Mouse (Mus musculus) hindbrain, embryonic 16.5 days (tissue): ENCODE results near the gene Itgb6. TPM values are rescaled to one million over a fixed set of nuclear protein-coding genes. Genes with fewer than 3 reads are reported as not detected.

Experiments used
- ATAC-seq: fragments of 200-750 bp; cut with Nextera tagmentation; 2 replicates; pipeline ENCODE4 v1.8.0; 2017; ENCODE audit warnings: moderate TSS enrichment, moderate library complexity
- H3K27ac ChIP-seq: fragments of 300-500 bp; sonication (generic); 2 replicates; pipeline ENCODE4 v1.5.1; 2014; ENCODE audit warnings: low read depth, mild to moderate bottlenecking, control low read depth, low read length, moderate library complexity
- H3K27me3 ChIP-seq: fragments of 300-500 bp; sonication (generic); replicated peaks from 2 replicates; pipeline ENCODE4 v1.6.1; 2014; ENCODE audit warnings: low read length; ENCODE audit not compliant: control insufficient read depth, insufficient read depth
- H3K36me3 ChIP-seq: fragments of 300-500 bp; sonication (generic); 2 replicates; pipeline ENCODE4 v1.6.1; 2014; ENCODE audit warnings: mild to moderate bottlenecking, low read length, moderate library complexity, mixed read lengths; ENCODE audit not compliant: control insufficient read depth, insufficient read depth
- H3K4me1 ChIP-seq: fragments of 300-500 bp; sonication (generic); 2 replicates; pipeline ENCODE4 v1.6.1; 2014; ENCODE audit warnings: low read depth, low read length; ENCODE audit not compliant: control insufficient read depth, insufficient read depth
- H3K4me2 ChIP-seq: fragments of 300-500 bp; sonication (generic); 2 replicates; pipeline ENCODE4 v1.6.1; 2014; ENCODE audit warnings: mild to moderate bottlenecking, low read length, control low read depth, moderate library complexity
- H3K4me3 ChIP-seq: fragments of 300-500 bp; sonication (generic); 2 replicates; pipeline ENCODE4 v1.5.1; 2014; ENCODE audit warnings: mild to moderate bottlenecking, low read length, control low read depth, moderate library complexity
- H3K9ac ChIP-seq: fragments of 300-500 bp; sonication (generic); 2 replicates; pipeline ENCODE4 v1.6.1; 2014; ENCODE audit warnings: low read depth, mild to moderate bottlenecking, control low read depth, low read length, moderate library complexity
- H3K9me3 ChIP-seq: fragments of 300-500 bp; sonication (generic); 2 replicates; pipeline ENCODE4 v1.6.1; 2014; ENCODE audit warnings: mild to moderate bottlenecking, low read length, moderate library complexity; ENCODE audit not compliant: control insufficient read depth
- WGBS: fragments of 180-500 bp; shearing (Covaris S2); extraction: QIAGEN DNeasy Blood & Tissue Kit; methylation state at CpG from one replicate; pipeline ENCODE4 v1.1.7; 2014; 5-methylcytosine and 5-hydroxymethylcytosine counted together
- polyA plus RNA-seq: library from polyadenylated mRNA; unstranded; fragments of >200 nt; fragmentation: Nextera tagmentation; extraction: Ambion mirVana; gene quantifications from 2 replicates; pipeline ENCODE4 v1.2.1, GENCODE M21; 2015

The Itgb6 gene
- polyA plus RNA-seq, 1 experiment from 2014 or later: 0.14 TPM

- H3K9me3 ChIP-seq: no peaks in the 10 kb centered on the region
- no peaks in the 10 kb centered on the region; the same call in 1 of the 2 replicates for H3K4me1 ChIP-seq
- WGBS: 71% methylated on average over 8 of the region's 8 CpGs
- no peaks in the 10 kb centered on the region for H3K36me3 ChIP-seq
- H3K27me3 ChIP-seq: no peaks in the 10 kb centered on the region
- no peak overlapping the region for H3K27ac ChIP-seq
- no peak overlapping the region for H3K4me3 ChIP-seq
- no peak overlapping the region for H3K9ac ChIP-seq
- H3K4me2 ChIP-seq: no peak overlapping the region
- ATAC-seq: no peak
These were observed 26.7 kb downstream of the Itgb6 start for GRCm38 (mm10) chr2:60695706-60696105.

GRCm38 (mm10) chr2:60694563-60694962, 27.9 kb downstream of the Itgb6 start:
- 83% methylated on average over 8 of the region's 8 CpGs for WGBS
- Histone ChIP-seq H3K4me2 (no peak overlapping the region), H3K27me3 (no peaks in the 10 kb centered on the region), H3K4me1 (no peaks in the 10 kb centered on the region; the same call in 1 of the 2 replicates), H3K4me3 (no peak overlapping the region), H3K9ac (no peak overlapping the region), H3K27ac (no peak overlapping the region), H3K9me3 (no peaks in the 10 kb centered on the region), H3K36me3 (no peaks in the 10 kb centered on the region)
- no peak for ATAC-seq

GRCm38 (mm10) chr2:60692239-60692638, 30.2 kb downstream of the Itgb6 start:
- Histone ChIP-seq H3K27ac (no peak overlapping the region), H3K4me2 (no peak overlapping the region), H3K4me1 (no peaks in the 10 kb centered on the region; the same call in 1 of the 2 replicates), H3K9ac (no peak overlapping the region), H3K36me3 (no peaks in the 10 kb centered on the region), H3K27me3 (no peaks in the 10 kb centered on the region), H3K4me3 (no peak overlapping the region), H3K9me3 (no peaks in the 10 kb centered on the region)
- no peak for ATAC-seq
- WGBS: 81% methylated on average over 5 of the region's 5 CpGs

GRCm38 (mm10) chr2:60690212-60690611, 32.2 kb downstream of the Itgb6 start:
- H3K4me2 ChIP-seq: no peak overlapping the region
- no peaks in the 10 kb centered on the region for H3K36me3 ChIP-seq
- no peak overlapping the region for H3K9ac ChIP-seq
- no peaks in the 10 kb centered on the region for H3K9me3 ChIP-seq
- no peaks in the 10 kb centered on the region for H3K4me1 ChIP-seq
- no peak for ATAC-seq
- H3K27me3 ChIP-seq: no peaks in the 10 kb centered on the region
- no peak overlapping the region for H3K4me3 ChIP-seq
- no peak overlapping the region for H3K27ac ChIP-seq
- WGBS: 73% methylated on average over 1 of the region's 1 CpGs

GRCm38 (mm10) chr2:60688944-60689615, 33.4 kb downstream of the Itgb6 start:
- no peaks in the 10 kb centered on the region for H3K4me1 ChIP-seq
- no peak overlapping the region for H3K4me2 ChIP-seq
- WGBS: 60% methylated on average over 14 of the region's 14 CpGs
- no peaks in the 10 kb centered on the region for H3K27me3 ChIP-seq
- ATAC-seq: peak; percentile 24; the same call in 1 of the 2 replicates
- H3K9me3 ChIP-seq: no peaks in the 10 kb centered on the region
- H3K27ac ChIP-seq: no peak overlapping the region
- no peaks in the 10 kb centered on the region for H3K36me3 ChIP-seq
- no peak overlapping the region for H3K4me3 ChIP-seq
- H3K9ac ChIP-seq: no peak overlapping the region

- WGBS: 94% methylated on average over 1 of the region's 1 CpGs
- Histone ChIP-seq H3K4me2 (no peak overlapping the region), H3K9me3 (no peaks in the 10 kb centered on the region), H3K9ac (no peak overlapping the region), H3K36me3 (no peaks in the 10 kb centered on the region), H3K4me3 (no peak overlapping the region), H3K27me3 (no peaks in the 10 kb centered on the region), H3K4me1 (no peaks in the 10 kb centered on the region), H3K27ac (no peak overlapping the region)
- ATAC-seq: no peak
These were observed 34.3 kb downstream of the Itgb6 start for GRCm38 (mm10) chr2:60688150-60688549.

- no peaks in the 10 kb centered on the region for H3K4me1 ChIP-seq
- no peak overlapping the region for H3K4me3 ChIP-seq
- H3K9ac ChIP-seq: no peak overlapping the region
- no peak overlapping the region for H3K27ac ChIP-seq
- no peaks in the 10 kb centered on the region for H3K36me3 ChIP-seq
- no peaks in the 10 kb centered on the region for H3K9me3 ChIP-seq
- no peak for ATAC-seq
- no peak overlapping the region for H3K4me2 ChIP-seq
- H3K27me3 ChIP-seq: no peaks in the 10 kb centered on the region
These were observed 36.5 kb downstream of the Itgb6 start for GRCm38 (mm10) chr2:60685973-60686372.

GRCm38 (mm10) chr2:60684168-60684567, 38.3 kb downstream of the Itgb6 start:
- Histone ChIP-seq H3K4me3 (no peak overlapping the region), H3K27ac (no peak overlapping the region), H3K27me3 (no peaks in the 10 kb centered on the region), H3K4me1 (no peaks in the 10 kb centered on the region), H3K4me2 (no peak overlapping the region), H3K9ac (no peak overlapping the region), H3K36me3 (no peaks in the 10 kb centered on the region), H3K9me3 (no peaks in the 10 kb centered on the region)
- 88% methylated on average over 3 of the region's 3 CpGs for WGBS
- no peak for ATAC-seq

GRCm38 (mm10) chr2:60682554-60682953, 39.9 kb downstream of the Itgb6 start:
- Histone ChIP-seq H3K4me3 (no peak overlapping the region), H3K27me3 (no peaks in the 10 kb centered on the region), H3K4me1 (no peaks in the 10 kb centered on the region), H3K27ac (no peak overlapping the region), H3K9ac (no peak overlapping the region), H3K36me3 (no peaks in the 10 kb centered on the region), H3K4me2 (no peak overlapping the region), H3K9me3 (no peaks in the 10 kb centered on the region)
- ATAC-seq: no peak
- WGBS: 76% methylated on average over 2 of the region's 2 CpGs
